Mouse (Mus musculus) gonadal fat pad, adult 2 months (tissue): ENCODE measurements around the gene Tcaf3. TPM values are rescaled to one million over a fixed set of nuclear protein-coding genes. Genes with fewer than 3 reads are reported as not detected.
A peak's percentile ranks its signal among the peaks of the same experiment; 100 is the strongest.

ENCODE experiments used
- DNase-seq: peaks from one replicate; pipeline ENCODE4 v3.0.0-alpha.2; 2012; ENCODE audit warnings: low read depth
- polyA plus RNA-seq: library from polyadenylated mRNA; depleted of rRNA; stranded (reverse); fragments of >200 nt; gene quantifications from 2 replicates; pipeline ENCODE4 v1.2.3, GENCODE M21; 2012; rRNA removed

The Tcaf3 gene
- polyA plus RNA-seq, 1 experiment, result not detected

DNA sequence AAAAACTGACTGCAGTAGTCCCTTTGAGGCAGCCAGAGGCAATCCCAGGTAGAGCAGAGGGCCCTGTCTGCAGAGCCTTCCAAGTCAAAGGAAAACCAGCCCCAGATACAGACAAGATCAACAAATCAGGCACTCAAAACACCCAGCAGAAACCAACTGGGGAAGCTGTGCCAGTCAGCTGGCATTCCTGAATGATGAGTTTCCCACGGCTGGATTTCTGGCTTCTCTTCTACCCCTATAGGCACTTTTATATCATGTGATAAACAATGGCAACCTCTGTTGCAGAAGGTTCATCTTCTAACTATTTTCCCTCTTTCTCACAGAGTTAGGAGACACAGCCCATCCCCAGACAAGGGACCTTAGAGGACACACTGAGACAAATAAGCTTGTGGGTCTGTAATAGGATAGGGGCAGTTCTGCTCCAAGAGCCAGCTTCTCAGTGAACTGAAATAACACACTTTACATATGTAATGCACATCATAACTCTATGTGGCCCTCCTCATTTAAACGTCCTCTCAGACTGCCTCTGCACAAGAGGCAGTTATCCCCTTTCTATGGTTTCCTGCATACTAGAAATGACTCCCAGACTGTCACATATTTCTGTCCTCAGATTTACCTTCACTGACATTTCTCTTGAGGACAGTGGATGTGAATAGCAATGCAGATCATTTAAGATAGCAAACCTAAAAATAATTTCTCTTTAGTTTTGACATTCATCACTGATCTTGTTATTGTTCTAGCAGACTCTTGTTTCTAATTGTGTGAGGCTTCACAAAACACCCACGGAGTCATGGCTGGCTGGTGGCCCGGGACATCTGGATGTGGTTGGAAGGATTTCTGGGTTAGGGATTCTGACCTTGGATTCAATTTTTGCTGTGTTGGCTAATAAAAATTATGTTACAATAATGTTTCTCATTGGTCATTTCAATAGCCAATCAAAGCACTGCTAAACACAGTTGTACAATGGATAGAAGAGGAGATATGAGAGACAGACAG, 55.2 kb downstream of the Tcaf3 start:
- DNase-seq, result peak; percentile 38

- no peak for DNase-seq
Measured at GRCm38 (mm10) chr6:42540681-42541080, 56.8 kb downstream of the Tcaf3 start.

- DNase-seq, result no peak
Measured at GRCm38 (mm10) chr6:42539711-42540110, 57.8 kb downstream of the Tcaf3 start.

Other genes with a start within 250 kb of the Tcaf3 start
- gene Zyx, start 248.1 kb downstream of the Tcaf3 start, polyA plus RNA-seq, result 105 and 140 TPM in 2 replicates
- 20.6 and 21.2 TPM in 2 replicates for gene Epha1, start 224.4 kb downstream of the Tcaf3 start, polyA plus RNA-seq
- 0.18 and 0.29 TPM in 2 replicates for gene Tas2r143, start 197.5 kb downstream of the Tcaf3 start, polyA plus RNA-seq
- gene Tas2r135, start 192.3 kb downstream of the Tcaf3 start, polyA plus RNA-seq, result not detected in 2 replicates
- gene Tas2r126, start 163.2 kb downstream of the Tcaf3 start, polyA plus RNA-seq, result not detected in 2 replicates
- not detected in 2 replicates for gene Olfr458, start 132.5 kb downstream of the Tcaf3 start, polyA plus RNA-seq
- not detected in 2 replicates for gene Olfr457, start 121.4 kb downstream of the Tcaf3 start, polyA plus RNA-seq
- not detected in 2 replicates for gene Olfr456, start 110.5 kb downstream of the Tcaf3 start, polyA plus RNA-seq
- gene Olfr455, start 50.1 kb downstream of the Tcaf3 start, polyA plus RNA-seq, result not detected in 2 replicates
- gene Tcaf2, start 47.6 kb upstream of the Tcaf3 start, polyA plus RNA-seq, result 3.0 and 4.2 TPM in 2 replicates
- 38.8 and 50.3 TPM in 2 replicates for gene Tcaf1, start 112.4 kb upstream of the Tcaf3 start, polyA plus RNA-seq
- gene Olfr453, start 141.7 kb upstream of the Tcaf3 start, polyA plus RNA-seq, result not detected in 2 replicates
- not detected in 2 replicates for gene Olfr38, start 158.7 kb upstream of the Tcaf3 start, polyA plus RNA-seq
- not detected in 2 replicates for gene Olfr452, start 187.4 kb upstream of the Tcaf3 start, polyA plus RNA-seq
- gene Olfr450, start 214.2 kb upstream of the Tcaf3 start, polyA plus RNA-seq, result not detected in 2 replicates
- not detected in 2 replicates for gene Olfr449, start 236.7 kb upstream of the Tcaf3 start, polyA plus RNA-seq